Mouse (Mus musculus): ENCODE measurements around the gene Ncoa5. TPM values are rescaled to one million over a fixed set of nuclear protein-coding genes. Genes with fewer than 3 reads are reported as not detected.

The Ncoa5 gene
- 85.1 TPM in 2 replicates for polyA plus RNA-seq (2015; fragmentation: Nextera tagmentation; extraction: Ambion mirVana)

GRCm38 (mm10) chr2:165034131-165035057, at the start of gene Ncoa5:
Gene Ncoa5 (minus strand): TSS chr2:165034867.
- Histone ChIP-seq H3K27me3 (replicated peaks) (no peaks in the 10 kb centered on the region), H3K4me3 (replicated peaks) (peak within 1 kb of the TSS; percentile 84), H3K4me2 (peak within 1 kb of the TSS; percentile 67), H3K27ac (replicated peaks) (peak within 1 kb of the TSS; percentile 91), H3K9ac (replicated peaks) (peak within 1 kb of the TSS; percentile 98), H3K4me1 (peaks cover 34% of the 10 kb centered on the region), H3K9me3 (replicated peaks) (no peaks in the 10 kb centered on the region), H3K36me3 (no peaks in the 10 kb centered on the region)
- peak; percentile 97 for ATAC-seq (ENCODE audit: low FRiP score)
- under 1% methylated on average over 108 of the region's 111 CpGs for WGBS

GRCm38 (mm10) chr2:165081257-165081656, 46.6 kb upstream of the Ncoa5 start:
- H3K9me3 ChIP-seq (replicated peaks) = no peaks in the 10 kb centered on the region
- no peak overlapping the region for H3K9ac ChIP-seq (replicated peaks)
- H3K27ac ChIP-seq (replicated peaks) = no peak overlapping the region
- H3K4me3 ChIP-seq (replicated peaks) = no peak overlapping the region
- no peaks in the 10 kb centered on the region for H3K36me3 ChIP-seq
- no peak overlapping the region for H3K4me2 ChIP-seq
- WGBS = 53% methylated on average over 7 of the region's 7 CpGs
- ATAC-seq (ENCODE audit: low FRiP score) = no peak
- H3K4me1 ChIP-seq = peaks cover 32% of the 10 kb centered on the region
- peaks cover 47% of the 10 kb centered on the region for H3K27me3 ChIP-seq (replicated peaks)

GRCm38 (mm10) chr2:165080657-165081056, 46.0 kb upstream of the Ncoa5 start:
- ATAC-seq (ENCODE audit: low FRiP score) = no peak
- H3K27me3 ChIP-seq (replicated peaks) = peaks cover 53% of the 10 kb centered on the region
- 37% methylated on average over 9 of the region's 9 CpGs for WGBS

GRCm38 (mm10) chr2:165078605-165079004, 43.9 kb upstream of the Ncoa5 start:
- H3K27me3 ChIP-seq (replicated peaks) = peaks cover 66% of the 10 kb centered on the region
- H3K9ac ChIP-seq (replicated peaks) = no peak overlapping the region
- ATAC-seq (ENCODE audit: low FRiP score) = no peak
- H3K36me3 ChIP-seq = no peaks in the 10 kb centered on the region
- no peaks in the 10 kb centered on the region for H3K9me3 ChIP-seq (replicated peaks)
- H3K4me3 ChIP-seq (replicated peaks) = no peak overlapping the region
- peaks cover 48% of the 10 kb centered on the region for H3K4me1 ChIP-seq
- no peak overlapping the region for H3K27ac ChIP-seq (replicated peaks)
- WGBS = 21% methylated on average over 10 of the region's 10 CpGs
- no peak overlapping the region for H3K4me2 ChIP-seq

More at GRCm38 (mm10) chr2:165080657-165081056, 46.0 kb upstream of the Ncoa5 start:
- Histone ChIP-seq H3K9me3 (replicated peaks) (no peaks in the 10 kb centered on the region), H3K9ac (replicated peaks) (no peak overlapping the region), H3K4me2 (no peak overlapping the region), H3K4me3 (replicated peaks) (no peak overlapping the region), H3K27ac (replicated peaks) (no peak overlapping the region), H3K4me1 (peaks cover 37% of the 10 kb centered on the region), H3K36me3 (no peaks in the 10 kb centered on the region)

- Histone ChIP-seq H3K4me2 (no peak overlapping the region), H3K27ac (replicated peaks) (no peak overlapping the region), H3K4me1 (peaks cover 53% of the 10 kb centered on the region), H3K9ac (replicated peaks) (no peak overlapping the region), H3K4me3 (replicated peaks) (no peak overlapping the region), H3K27me3 (replicated peaks) (peaks cover 71% of the 10 kb centered on the region), H3K9me3 (replicated peaks) (no peaks in the 10 kb centered on the region), H3K36me3 (no peaks in the 10 kb centered on the region)
- WGBS = 62% methylated on average over 8 of the region's 8 CpGs
- no peak for ATAC-seq (ENCODE audit: low FRiP score)
These were observed 43.4 kb upstream of the Ncoa5 start for GRCm38 (mm10) chr2:165078045-165078444.

GRCm38 (mm10) chr2:165077055-165077454, 42.4 kb upstream of the Ncoa5 start:
- Histone ChIP-seq H3K9ac (replicated peaks) (no peak overlapping the region), H3K4me3 (replicated peaks) (no peak overlapping the region), H3K4me2 (no peak overlapping the region), H3K36me3 (no peaks in the 10 kb centered on the region), H3K27ac (replicated peaks) (peak overlapping the region; percentile 5; the same call in 1 of the 2 replicates), H3K27me3 (replicated peaks) (peaks cover 77% of the 10 kb centered on the region), H3K9me3 (replicated peaks) (no peaks in the 10 kb centered on the region), H3K4me1 (peaks cover 55% of the 10 kb centered on the region)
- WGBS = 9% methylated on average over 9 of the region's 9 CpGs
- ATAC-seq (ENCODE audit: low FRiP score) = peak; percentile 33

GRCm38 (mm10) chr2:165074937-165075336, 40.3 kb upstream of the Ncoa5 start:
- Histone ChIP-seq H3K27me3 (replicated peaks) (peaks cover 73% of the 10 kb centered on the region), H3K4me3 (replicated peaks) (no peak overlapping the region), H3K4me1 (peaks cover 61% of the 10 kb centered on the region), H3K36me3 (no peaks in the 10 kb centered on the region), H3K27ac (replicated peaks) (no peak overlapping the region; the same call in 1 of the 2 replicates), H3K9ac (replicated peaks) (no peak overlapping the region), H3K4me2 (no peak overlapping the region), H3K9me3 (replicated peaks) (no peaks in the 10 kb centered on the region)
- peak; percentile 45; the same call in 1 of the 2 replicates for ATAC-seq (ENCODE audit: low FRiP score)
- 40% methylated on average over 2 of the region's 2 CpGs for WGBS

- peaks cover 63% of the 10 kb centered on the region for H3K4me1 ChIP-seq
- no peak overlapping the region; the same call in 1 of the 2 replicates for H3K27ac ChIP-seq (replicated peaks)
- H3K4me3 ChIP-seq (replicated peaks) = no peak overlapping the region
- no peak overlapping the region for H3K9ac ChIP-seq (replicated peaks)
- ATAC-seq (ENCODE audit: low FRiP score) = no peak
- no peaks in the 10 kb centered on the region for H3K9me3 ChIP-seq (replicated peaks)
- no peaks in the 10 kb centered on the region for H3K36me3 ChIP-seq
- 52% methylated on average over 11 of the region's 11 CpGs for WGBS
- peaks cover 72% of the 10 kb centered on the region for H3K27me3 ChIP-seq (replicated peaks)
- H3K4me2 ChIP-seq = no peak overlapping the region
These were observed 39.6 kb upstream of the Ncoa5 start for GRCm38 (mm10) chr2:165074081-165074884.

- no peaks in the 10 kb centered on the region for H3K9me3 ChIP-seq (replicated peaks)
- ATAC-seq (ENCODE audit: low FRiP score) = no peak
- H3K4me3 ChIP-seq (replicated peaks) = no peak overlapping the region
- 25% methylated on average over 9 of the region's 9 CpGs for WGBS
- H3K36me3 ChIP-seq = no peaks in the 10 kb centered on the region
- H3K4me1 ChIP-seq = peaks cover 54% of the 10 kb centered on the region
- no peak overlapping the region for H3K27ac ChIP-seq (replicated peaks)
- peaks cover 62% of the 10 kb centered on the region for H3K27me3 ChIP-seq (replicated peaks)
- no peak overlapping the region for H3K9ac ChIP-seq (replicated peaks)
- no peak overlapping the region for H3K4me2 ChIP-seq
These were observed 38.7 kb upstream of the Ncoa5 start for GRCm38 (mm10) chr2:165073381-165073781.

- H3K9me3 ChIP-seq (replicated peaks) = no peaks in the 10 kb centered on the region
- H3K27ac ChIP-seq (replicated peaks) = no peak overlapping the region
- H3K4me2 ChIP-seq = peak overlapping the region; percentile 47
- no peak overlapping the region for H3K4me3 ChIP-seq (replicated peaks)
- peaks cover 27% of the 10 kb centered on the region for H3K4me1 ChIP-seq
- H3K36me3 ChIP-seq = no peaks in the 10 kb centered on the region
- WGBS = 25% methylated on average over 23 of the region's 23 CpGs
- 0 out of 2 replicates have a peak overlapping the region, but pooled peaks have one; percentile 1 for H3K9ac ChIP-seq (replicated peaks)
- peaks cover 39% of the 10 kb centered on the region for H3K27me3 ChIP-seq (replicated peaks)
- ATAC-seq (ENCODE audit: low FRiP score) = no peak
These were observed 35.6 kb upstream of the Ncoa5 start for GRCm38 (mm10) chr2:165070096-165070816.

GRCm38 (mm10) chr2:165068806-165069205, 34.1 kb upstream of the Ncoa5 start:
- H3K9me3 ChIP-seq (replicated peaks) = no peaks in the 10 kb centered on the region
- no peak overlapping the region for H3K27ac ChIP-seq (replicated peaks)
- no peak for ATAC-seq (ENCODE audit: low FRiP score)
- H3K9ac ChIP-seq (replicated peaks) = no peak overlapping the region
- H3K4me1 ChIP-seq = peaks cover 18% of the 10 kb centered on the region
- H3K36me3 ChIP-seq = no peaks in the 10 kb centered on the region
- H3K27me3 ChIP-seq (replicated peaks) = peaks cover 29% of the 10 kb centered on the region
- no peak overlapping the region for H3K4me2 ChIP-seq
- H3K4me3 ChIP-seq (replicated peaks) = no peak overlapping the region
- 71% methylated on average over 2 of the region's 2 CpGs for WGBS

Measured in neural tube, embryonic 15.5 days (tissue).